In genomic region chr7:84605704-84606292, GRCm38 (mm10) we compare ENCODE assay signal across 8 mouse cellular contexts. TPM values are rescaled to one million over a fixed set of nuclear protein-coding genes. Genes with fewer than 3 reads are reported as not detected.
A peak's percentile ranks its signal among the peaks of the same experiment; 100 is the strongest.
DNase-seq lines count a peak whose midpoint lies in the region; ATAC-seq and TF ChIP-seq lines count a peak whose summit lies in the region.

No protein-coding gene starts in this region.

- H3K27me3 ChIP-seq in erythroblast, embryonic 14.5 days (ENCODE audit: control insufficient read depth) = no peaks in the 10 kb centered on the region
- no peaks in the 10 kb centered on the region for H3K27me3 ChIP-seq in heart, embryonic 13.5 days (replicated peaks)
- no peaks in the 10 kb centered on the region for H3K27me3 ChIP-seq in kidney, postnatal 0 days (ENCODE audit: insufficient read depth, low read length)
- no peaks in the 10 kb centered on the region for H3K27me3 ChIP-seq in midbrain, postnatal 0 days (ENCODE audit: insufficient read depth, low read length)

- no peak for TF ChIP-seq CTCF in kidney, postnatal 0 days (IDR thresholded peaks at IDR 0.05; ENCODE audit: low read depth)
- TF ChIP-seq CTCF in midbrain, postnatal 0 days (IDR thresholded peaks at IDR 0.05) = no peak

- peak; percentile 76; the same call in 1 of the 2 replicates for ATAC-seq in heart, embryonic 13.5 days (ENCODE audit: extremely low read depth, insufficient number of reproducible peaks, low FRiP score, low TSS enrichment)
- ATAC-seq in kidney, postnatal 0 days (replicated peaks; ENCODE audit: low FRiP score, low read depth) = peak; percentile 92
- peak; percentile 85 for ATAC-seq in midbrain, postnatal 0 days (ENCODE audit: low FRiP score)

- H3K27ac ChIP-seq in heart, embryonic 13.5 days (replicated peaks) = no peak overlapping the region
- peak overlapping the region; percentile 71 for H3K27ac ChIP-seq in kidney, postnatal 0 days
- peak overlapping the region; percentile 62 for H3K27ac ChIP-seq in midbrain, postnatal 0 days (ENCODE audit: low read depth, low read length)

- peak overlapping the region; percentile 98 for H3K4me2 ChIP-seq in heart, embryonic 13.5 days
- peak overlapping the region; percentile 93 for H3K4me2 ChIP-seq in kidney, postnatal 0 days (ENCODE audit: low read length)
- H3K4me2 ChIP-seq in midbrain, postnatal 0 days (ENCODE audit: low read depth, low read length, poor library complexity, severe bottlenecking) = peak overlapping the region; percentile 97

- peak overlapping the region; percentile 79 for H3K4me3 ChIP-seq in erythroblast, embryonic 14.5 days (replicated peaks)
- H3K4me3 ChIP-seq in heart, embryonic 13.5 days = peak overlapping the region; percentile 72
- H3K4me3 ChIP-seq in kidney, postnatal 0 days (replicated peaks; ENCODE audit: low read depth, low read length) = peak overlapping the region; percentile 61
- H3K4me3 ChIP-seq in midbrain, postnatal 0 days (ENCODE audit: low read depth, low read length) = peak overlapping the region; percentile 56

- WGBS in heart, embryonic 13.5 days = 1% methylated on average over 35 of the region's 36 CpGs
- under 1% methylated on average over 36 of the region's 36 CpGs for WGBS in kidney, postnatal 0 days
- WGBS in midbrain, postnatal 0 days = 2% methylated on average over 31 of the region's 36 CpGs

- peaks cover 5% of the 10 kb centered on the region for H3K36me3 ChIP-seq in erythroblast, embryonic 14.5 days (ENCODE audit: control insufficient read depth)
- no peaks in the 10 kb centered on the region for H3K36me3 ChIP-seq in heart, embryonic 13.5 days
- H3K36me3 ChIP-seq in kidney, postnatal 0 days (ENCODE audit: insufficient read depth, low read length) = no peaks in the 10 kb centered on the region
- H3K36me3 ChIP-seq in midbrain, postnatal 0 days (ENCODE audit: insufficient read depth, low read length) = no peaks in the 10 kb centered on the region

- peaks cover 29% of the 10 kb centered on the region for H3K4me1 ChIP-seq in erythroblast, embryonic 14.5 days (ENCODE audit: control insufficient read depth)
- peaks cover 17% of the 10 kb centered on the region for H3K4me1 ChIP-seq in heart, embryonic 13.5 days
- H3K4me1 ChIP-seq in kidney, postnatal 0 days (replicated peaks; ENCODE audit: insufficient read depth, low read length) = no peaks in the 10 kb centered on the region; the same call in 1 of the 2 replicates
- peaks cover 3% of the 10 kb centered on the region; the same call in 1 of the 2 replicates for H3K4me1 ChIP-seq in midbrain, postnatal 0 days (ENCODE audit: insufficient read depth, low read length)

- no peaks in the 10 kb centered on the region for H3K9me3 ChIP-seq in erythroblast, embryonic 14.5 days (ENCODE audit: control insufficient read depth, low read length)
- no peaks in the 10 kb centered on the region for H3K9me3 ChIP-seq in heart, embryonic 13.5 days
- no peaks in the 10 kb centered on the region for H3K9me3 ChIP-seq in kidney, postnatal 0 days (replicated peaks; ENCODE audit: low read length)
- no peaks in the 10 kb centered on the region for H3K9me3 ChIP-seq in midbrain, postnatal 0 days (ENCODE audit: low read length)

- H3K9ac ChIP-seq in heart, embryonic 13.5 days = peak overlapping the region; percentile 82
- H3K9ac ChIP-seq in kidney, postnatal 0 days (ENCODE audit: low read depth, low read length) = peak overlapping the region; percentile 60
- H3K9ac ChIP-seq in midbrain, postnatal 0 days (replicated peaks; ENCODE audit: low read length, poor library complexity, severe bottlenecking) = peak overlapping the region; percentile 90

- DNase-seq in A20 (ENCODE audit: low read depth, low spot score) (peak; percentile 44), liver (peak; percentile 90)
- peak; percentile 90 for DNase-seq in brain, adult 2 months (ENCODE audit: low read depth, low spot score)
- peak; percentile 61 for DNase-seq in kidney, postnatal 0 days (ENCODE audit: low spot score)
- peak; percentile 33 for DNase-seq in midbrain, postnatal 0 days (ENCODE audit: low spot score)
- peak; percentile 71 to 82 for DNase-seq in spleen, postnatal 4 days (ENCODE audit: low spot score in 2 of 2)

RNA-seq across cellular contexts. Expression of gene Fah, which starts 0.7 kb away (rescaled TPM):
- polyA plus RNA-seq in erythroblast, embryonic 14.5 days (2012) = 0.35 and 0.50 TPM in 2 replicates
- 5.7 and 6.2 TPM in 2 replicates for polyA plus RNA-seq in heart, embryonic 13.5 days (2015; fragmentation: Nextera tagmentation; extraction: Ambion mirVana)
- 53.9 and 61.0 TPM in 2 replicates for polyA plus RNA-seq in kidney, postnatal 0 days (2015; fragmentation: Nextera tagmentation; extraction: Ambion mirVana)
- total RNA-seq in midbrain, postnatal 0 days (2014; rRNA removed) = 17.1 and 18.0 TPM in 2 replicates
- polyA plus RNA-seq in midbrain, postnatal 0 days (2015; fragmentation: Nextera tagmentation; extraction: Ambion mirVana) = 13.5 and 15.8 TPM in 2 replicates

Comparison
In these comparisons a context has a peak if more than half of its experiments do, and no peak if none do; other contexts are left out.
1. DNase-seq: peak in every context shown above with its lines; median percentile 90 in brain, adult 2 months; 90 in liver; 76 in spleen, postnatal 4 days; 61 in kidney, postnatal 0 days; 44 in A20; 33 in midbrain, postnatal 0 days.